Mouse (Mus musculus) heart, embryonic 10.5 days (tissue): Measurements from ENCODE around the gene Gramd1b. TPM values are rescaled to one million over a fixed set of nuclear protein-coding genes. Genes with fewer than 3 reads are reported as not detected.

Source experiments
- DNase-seq: peaks from one replicate; pipeline ENCODE4 v3.0.0-alpha.2; 2017; ENCODE audit warnings: low spot score
- H3K27ac ChIP-seq: fragments of 300-500 bp; sonication (generic); 2 replicates; pipeline ENCODE4 v1.5.1; 2016; ENCODE audit warnings: mild to moderate bottlenecking
- H3K27me3 ChIP-seq: fragments of 300-500 bp; sonication (generic); 2 replicates; pipeline ENCODE4 v1.6.1; 2016; ENCODE audit warnings: mild to moderate bottlenecking; ENCODE audit not compliant: poor library complexity, insufficient read depth, severe bottlenecking
- H3K36me3 ChIP-seq: fragments of 300-500 bp; sonication (generic); 2 replicates; pipeline ENCODE4 v1.6.1; 2016; ENCODE audit warnings: mild to moderate bottlenecking, moderate library complexity
- H3K4me1 ChIP-seq: fragments of 300-500 bp; sonication (generic); 2 replicates; pipeline ENCODE4 v1.6.1; 2016; ENCODE audit warnings: mild to moderate bottlenecking
- H3K4me3 ChIP-seq: fragments of 300-500 bp; sonication (generic); 2 replicates; pipeline ENCODE4 v1.5.1; 2016; ENCODE audit warnings: mild to moderate bottlenecking, moderate library complexity
- H3K9me3 ChIP-seq: fragments of 300-500 bp; sonication (generic); 2 replicates; pipeline ENCODE4 v1.6.1; 2016; ENCODE audit warnings: mild to moderate bottlenecking, moderate library complexity
- WGBS: fragments of 180-500 bp; shearing (Covaris S2); methylation state at CpG from one replicate; pipeline ENCODE4 v1.1.7; 2016; 5-methylcytosine and 5-hydroxymethylcytosine counted together
- polyA plus RNA-seq: library from polyadenylated mRNA; unstranded; fragments of >200 nt; fragmentation: Nextera tagmentation; extraction: Ambion mirVana; gene quantifications from 2 replicates; pipeline ENCODE4 v1.2.1, GENCODE M21; 2016

The Gramd1b gene
- polyA plus RNA-seq, 1 experiment from 2014 or later: 5.0 TPM

- Histone ChIP-seq H3K9me3 (no peaks in the 10 kb centered on the region), H3K4me3 (no peak overlapping the region), H3K36me3 (no peaks in the 10 kb centered on the region), H3K27ac (peak overlapping the region; percentile 69; the same call in 1 of the 2 replicates), H3K27me3 (peaks cover 10% of the 10 kb centered on the region), H3K4me1 (peaks cover 17% of the 10 kb centered on the region; the same call in 1 of the 2 replicates)
- DNase-seq: no peak
- 46% methylated on average over 9 of the region's 9 CpGs for WGBS
Observed at GRCm38 (mm10) chr9:40245466-40245865, 285.7 kb downstream of the Gramd1b start.

Other genes starting within 250 kb of the Gramd1b start
- gene Gm21915, start 139.2 kb upstream of the Gramd1b start, polyA plus RNA-seq: not detected in 2 replicates
- gene Clmp, start 154.6 kb upstream of the Gramd1b start, polyA plus RNA-seq: 6.2 and 18.4 TPM in 2 replicates